Mouse (Mus musculus): Measurements from ENCODE around the gene Palmd.

Palmd gene

GRCm38 (mm10) chr3:116961354-116962142 lies 7.2 kb downstream of the Palmd start:
- peak in 1 of 2 experiments; percentile 68 for DNase-seq (ENCODE audit: inconsistent age in 2 of 2, low spot score in 1 of 2)

DNA sequence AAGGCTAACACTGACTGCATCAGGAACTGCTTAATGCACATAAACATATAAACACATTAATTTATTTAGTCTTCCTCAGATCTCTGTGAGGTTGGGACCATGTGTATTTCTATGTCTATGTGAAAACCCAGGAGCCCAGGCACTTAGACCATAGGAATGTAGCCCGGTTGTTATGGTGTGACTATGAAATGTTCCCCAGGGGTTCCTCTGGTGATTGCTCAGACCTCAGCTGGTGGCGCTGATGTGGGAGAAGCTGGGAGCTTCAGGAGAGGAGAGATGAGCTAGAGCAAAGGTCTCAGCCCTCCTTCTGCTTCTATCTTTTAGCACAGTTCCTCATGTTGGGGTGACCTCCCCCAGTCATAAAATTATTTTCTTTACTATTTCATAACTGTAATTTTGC lies 8.4 kb downstream of the Palmd start:
- no peak for DNase-seq (ENCODE audit: inconsistent age in 2 of 2, low spot score in 1 of 2)

DNA sequence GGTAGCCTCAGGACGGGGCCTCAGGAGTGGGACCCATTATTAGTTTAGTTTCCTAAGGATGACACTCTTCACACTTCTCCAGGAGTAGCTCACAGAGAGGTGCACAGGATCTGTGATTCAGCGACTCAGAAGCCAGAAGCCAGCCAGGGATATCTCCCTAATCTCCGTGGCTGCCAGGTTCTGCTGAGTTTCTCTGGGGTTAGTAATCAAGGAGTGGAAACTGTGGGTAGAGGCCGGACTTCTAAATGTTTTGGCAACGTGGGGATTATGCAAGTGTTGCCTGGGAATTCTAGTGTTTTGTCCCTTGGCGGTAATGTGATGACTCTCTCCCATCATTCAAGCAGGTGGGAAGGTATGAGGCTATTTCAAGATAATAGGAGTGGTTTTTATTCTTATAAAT lies 13.7 kb downstream of the Palmd start:
- DNase-seq (ENCODE audit: inconsistent age in 2 of 2, low spot score in 1 of 2): peak in 1 of 2 experiments; percentile 67

- peak in 1 of 2 experiments; percentile 50 for DNase-seq (ENCODE audit: inconsistent age in 2 of 2, low spot score in 1 of 2)
Observed at GRCm38 (mm10) chr3:116953366-116953765, 15.4 kb downstream of the Palmd start.

DNA sequence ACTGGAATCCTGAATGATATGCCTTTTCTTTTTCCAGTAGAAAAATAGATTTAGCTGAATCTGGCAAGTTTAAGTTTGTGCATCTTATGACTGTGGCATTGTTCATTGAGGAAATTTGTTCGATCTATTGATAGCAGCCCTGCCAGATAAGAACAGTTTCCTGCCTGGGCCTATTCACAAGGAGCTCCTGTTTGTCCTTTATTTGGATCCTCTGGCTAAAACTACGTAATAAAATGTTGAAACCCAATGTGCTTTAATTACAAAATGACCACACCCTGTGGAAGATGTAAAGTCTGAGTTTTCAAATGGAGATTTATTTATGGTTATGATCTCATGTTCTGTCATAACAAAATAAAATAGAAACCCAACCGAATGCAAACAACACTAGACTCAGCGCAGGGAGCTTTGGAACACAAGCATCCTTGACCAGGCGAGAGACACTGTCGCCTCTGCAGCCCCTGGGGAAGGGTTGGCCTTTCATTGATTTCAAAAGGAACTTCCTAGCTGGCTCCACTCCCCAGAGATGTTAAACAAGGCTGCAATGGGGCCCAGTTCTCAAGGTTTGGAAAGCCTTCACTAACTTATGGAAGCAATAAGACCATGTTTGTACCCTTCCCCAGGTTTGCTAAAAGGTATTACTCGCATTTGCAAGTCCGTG lies 16.4 kb downstream of the Palmd start:
- no peak for DNase-seq (ENCODE audit: inconsistent age in 2 of 2, low spot score in 1 of 2)

DNA sequence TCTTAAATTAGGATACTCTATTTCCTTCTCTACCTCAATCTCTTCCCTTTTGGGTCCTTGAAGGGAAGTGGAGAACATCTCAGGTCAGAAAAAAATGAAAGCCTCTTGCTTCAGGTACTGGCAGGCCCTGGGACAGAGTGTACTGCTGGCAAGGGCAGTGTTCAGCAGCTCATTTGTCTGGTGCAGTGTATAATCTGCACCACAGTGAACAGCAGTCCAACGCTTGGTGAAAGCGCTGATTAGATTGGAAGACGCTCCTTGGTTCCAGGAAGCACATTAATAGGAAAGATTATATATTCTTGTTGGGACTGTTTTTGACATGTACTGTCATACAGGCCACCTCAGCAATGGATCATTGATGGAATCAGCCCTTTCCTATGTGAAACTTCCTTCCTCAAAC lies 17.3 kb downstream of the Palmd start:
- DNase-seq (ENCODE audit: inconsistent age in 2 of 2, low spot score in 1 of 2): peak in 1 of 2 experiments; percentile 47

DNA sequence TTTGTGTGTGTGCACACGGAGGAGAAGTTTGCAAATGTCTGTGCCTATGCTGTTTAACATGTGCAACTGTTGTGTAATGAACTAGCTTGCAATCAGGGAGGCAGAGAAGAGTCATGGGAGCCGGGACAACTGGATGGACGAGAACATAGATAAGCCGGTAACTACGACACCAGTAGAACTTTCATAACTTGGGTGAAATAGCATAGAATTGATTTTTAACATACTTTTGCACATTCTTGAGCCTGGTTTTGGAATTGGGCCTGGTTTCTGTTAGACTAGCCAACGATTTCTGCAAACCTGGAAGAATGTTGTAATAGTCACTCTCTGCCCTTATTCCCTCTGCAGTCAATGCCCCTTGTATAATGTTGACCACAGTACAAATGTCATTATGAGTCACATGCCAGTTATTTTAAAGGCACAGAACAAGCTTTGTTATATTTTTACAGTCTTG lies 18.1 kb downstream of the Palmd start:
- DNase-seq (ENCODE audit: inconsistent age in 2 of 2, low spot score in 1 of 2): peak in 1 of 2 experiments; percentile 85

- no peak for DNase-seq (ENCODE audit: inconsistent age in 2 of 2, low spot score in 1 of 2)
Observed at GRCm38 (mm10) chr3:116946476-116946875, 22.3 kb downstream of the Palmd start.

DNA sequence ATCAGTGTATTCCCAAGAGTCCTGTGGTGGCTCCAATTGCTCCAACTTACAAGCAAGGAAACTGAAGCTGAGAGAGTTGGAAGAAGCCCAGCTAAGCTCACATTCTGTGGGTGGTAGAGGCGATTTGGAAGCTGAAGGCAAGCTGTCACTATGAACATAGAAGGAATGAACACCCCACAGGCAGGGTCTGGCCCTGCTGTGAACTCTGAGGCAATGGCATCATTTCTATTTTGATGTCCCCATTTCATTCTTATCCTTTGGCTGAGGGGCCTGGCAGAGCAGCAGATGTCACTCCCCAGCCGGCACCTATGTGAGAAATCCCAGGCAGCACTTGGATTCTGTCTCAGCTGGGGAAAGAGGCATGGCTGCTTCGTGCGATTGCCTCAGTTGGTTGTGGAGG lies 25.4 kb downstream of the Palmd start:
- DNase-seq (ENCODE audit: inconsistent age in 2 of 2, low spot score in 1 of 2): peak in 1 of 2 experiments; percentile 39

DNA sequence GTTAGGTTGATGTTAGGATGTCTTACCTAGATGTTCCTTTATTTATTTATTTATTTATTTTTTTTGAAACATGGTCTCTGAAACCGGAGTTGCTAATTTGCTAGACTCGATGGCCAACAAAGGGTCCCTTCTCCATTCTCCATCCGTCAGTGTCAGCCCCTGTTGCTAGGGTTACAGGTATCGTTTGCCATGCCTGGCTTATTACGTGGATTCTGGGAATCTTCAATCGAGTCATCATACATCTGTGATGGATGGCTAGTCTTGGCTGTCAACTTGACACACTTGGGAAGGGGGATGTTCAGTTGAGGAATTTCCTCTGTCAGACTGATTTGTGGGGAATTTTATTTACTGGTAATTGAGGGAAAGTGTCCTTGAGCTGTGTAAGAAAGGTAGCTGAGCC lies 26.0 kb downstream of the Palmd start:
- DNase-seq (ENCODE audit: inconsistent age in 2 of 2, low spot score in 1 of 2): peak; percentile 41 to 84

DNA sequence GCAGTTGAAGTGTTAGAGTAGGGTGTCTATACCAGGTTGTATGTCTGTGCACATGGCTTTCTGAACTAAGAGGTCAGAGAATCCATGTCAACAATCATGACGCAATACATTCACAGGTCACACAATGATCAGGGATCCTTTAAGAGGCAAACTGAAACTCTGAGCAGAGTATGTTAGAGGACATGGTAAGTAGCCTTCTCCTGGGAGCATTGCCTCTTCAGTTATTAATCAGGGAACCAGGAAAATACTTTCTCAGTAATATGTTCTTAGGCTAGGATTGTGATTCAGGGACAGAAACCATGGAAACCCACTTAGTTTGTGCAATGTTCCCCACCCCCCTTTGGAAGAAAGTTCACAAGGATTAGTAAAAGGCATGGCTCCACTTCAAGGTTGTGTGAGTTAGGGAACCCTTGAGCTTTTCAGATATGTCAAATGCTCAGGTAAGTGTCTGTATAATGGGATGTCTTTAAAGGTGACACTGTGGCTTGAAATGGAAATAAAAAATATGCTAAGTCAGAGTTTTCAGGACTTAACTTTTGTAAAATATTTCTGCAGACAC lies 27.1 kb downstream of the Palmd start:
- no peak for DNase-seq (ENCODE audit: inconsistent age in 2 of 2, low spot score in 1 of 2)

- peak in 1 of 2 experiments; percentile 71 for DNase-seq (ENCODE audit: inconsistent age in 2 of 2, low spot score in 1 of 2)
Observed at GRCm38 (mm10) chr3:116940804-116941558, 27.8 kb downstream of the Palmd start.

DNA sequence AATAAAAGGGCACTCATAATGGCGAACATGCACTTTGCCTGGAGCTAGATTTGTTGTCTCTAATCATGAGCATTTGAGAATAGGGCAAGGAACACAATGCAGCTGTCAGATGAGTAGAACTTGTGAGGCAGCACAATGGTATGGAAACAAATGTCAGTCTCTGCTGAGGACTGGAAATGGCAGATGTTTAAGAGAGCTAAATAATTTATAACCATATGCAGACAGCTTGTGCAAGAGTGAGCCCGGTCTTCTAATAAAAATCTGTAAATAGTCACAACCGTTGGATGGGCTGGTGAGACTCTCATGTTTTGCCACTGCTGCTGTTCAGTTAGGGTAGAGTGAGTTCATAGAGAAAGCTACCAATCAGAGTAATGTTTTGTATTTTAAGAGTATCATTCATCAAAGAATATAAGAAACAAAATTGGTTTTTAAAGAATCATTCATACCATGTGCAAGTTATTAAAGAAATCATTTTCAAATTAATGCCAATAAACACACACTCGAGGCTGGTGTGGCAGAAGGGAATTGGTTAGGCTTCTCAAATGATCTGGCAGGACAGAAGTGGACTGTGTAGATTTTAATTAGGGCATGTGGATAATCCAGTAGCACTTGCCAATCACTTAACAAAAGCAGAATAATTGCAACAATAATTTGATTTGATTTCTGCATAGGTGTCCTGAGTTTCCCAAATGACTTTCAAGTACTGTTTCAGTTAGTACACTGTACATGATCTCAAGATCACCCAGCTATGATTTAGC lies 31.7 kb downstream of the Palmd start:
- DNase-seq (ENCODE audit: inconsistent age in 2 of 2, low spot score in 1 of 2): no peak

- no peak for DNase-seq (ENCODE audit: inconsistent age in 2 of 2, low spot score in 1 of 2)
Observed at GRCm38 (mm10) chr3:116933158-116933557, 35.6 kb downstream of the Palmd start.

GRCm38 (mm10) chr3:116928994-116929393 lies 39.8 kb downstream of the Palmd start:
- no peak for DNase-seq (ENCODE audit: inconsistent age in 2 of 2, low spot score in 1 of 2)

DNA sequence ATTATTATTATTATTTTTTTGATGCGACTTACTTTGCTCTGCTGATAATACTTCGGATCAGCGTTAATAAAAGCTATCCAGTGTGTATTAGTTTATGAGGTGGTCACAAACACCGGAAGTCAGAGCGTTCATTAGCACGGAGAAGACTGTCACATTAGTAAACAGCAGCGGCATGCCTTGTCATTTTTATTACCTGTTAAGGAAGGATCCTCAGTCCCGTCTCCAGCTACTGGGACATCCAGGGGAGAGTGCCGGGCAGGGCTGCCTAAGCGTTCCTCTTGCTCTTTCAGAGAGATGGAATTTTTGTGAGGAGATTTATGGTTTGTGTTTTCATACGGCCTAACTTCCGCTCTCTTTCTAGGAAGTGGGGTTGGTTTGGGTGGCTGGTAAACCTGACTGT lies 45.7 kb downstream of the Palmd start:
- no peak for DNase-seq (ENCODE audit: inconsistent age in 2 of 2, low spot score in 1 of 2)

- no peak for DNase-seq (ENCODE audit: inconsistent age in 2 of 2, low spot score in 1 of 2)
Observed at GRCm38 (mm10) chr3:116921535-116921934, 47.3 kb downstream of the Palmd start.

DNA sequence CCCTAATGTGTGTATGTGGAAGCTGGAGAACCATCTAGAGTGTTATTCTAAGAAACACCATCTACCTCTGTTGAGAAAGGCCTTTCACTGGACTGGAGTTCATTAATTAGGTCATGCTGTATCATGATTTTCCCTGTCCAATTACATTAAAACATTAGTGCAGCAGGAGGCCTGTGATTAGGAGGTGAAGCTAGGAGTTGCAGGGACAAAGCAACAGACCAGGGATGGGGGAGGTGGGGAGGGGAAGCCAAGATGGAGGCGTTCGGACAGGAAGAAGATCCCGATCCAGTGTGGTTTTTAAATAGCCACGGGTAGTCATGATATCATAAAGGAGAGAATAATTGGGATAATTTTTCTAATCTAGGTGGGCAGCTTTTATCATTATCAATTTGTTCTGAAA lies 51.8 kb downstream of the Palmd start:
- DNase-seq (ENCODE audit: inconsistent age in 2 of 2, low spot score in 1 of 2): no peak

DNA sequence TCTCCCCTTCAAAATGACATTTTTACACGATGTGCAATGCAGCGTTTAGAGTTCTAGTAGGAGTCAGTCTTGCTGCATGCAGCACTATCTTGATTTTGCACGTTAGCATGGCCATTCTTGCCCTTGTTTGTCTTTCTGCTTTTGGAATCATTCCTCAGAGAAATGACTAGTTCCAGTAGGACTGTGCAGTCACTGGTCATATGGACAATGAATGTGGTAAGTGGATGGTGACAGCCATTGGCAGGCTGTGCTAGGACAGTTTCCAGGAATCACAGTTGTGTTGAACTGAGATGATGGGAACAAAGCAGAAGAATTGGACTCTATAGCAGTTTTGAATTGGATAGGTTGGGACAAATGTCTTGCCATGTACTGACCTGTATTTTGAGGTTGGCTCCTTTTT lies 53.9 kb downstream of the Palmd start:
- DNase-seq (ENCODE audit: inconsistent age in 2 of 2, low spot score in 1 of 2): no peak

DNA sequence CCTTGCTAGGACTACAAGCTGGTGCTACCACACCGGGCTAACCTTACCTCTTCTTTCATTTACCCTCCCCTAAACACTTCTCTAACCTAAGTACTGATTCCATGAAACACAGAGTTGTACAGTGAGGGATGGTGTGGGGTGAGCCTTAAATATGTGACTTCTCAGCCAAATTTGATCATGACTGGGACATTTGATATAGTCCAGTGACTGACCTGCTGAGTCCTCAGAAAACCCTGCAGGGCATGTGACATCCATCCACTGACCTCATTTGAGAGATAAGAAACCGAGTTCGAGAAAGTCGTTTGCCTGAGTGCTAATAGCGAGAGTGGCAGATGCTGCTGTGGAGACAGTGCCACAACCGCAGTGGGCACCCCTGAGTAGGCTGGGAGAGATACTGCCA lies 54.4 kb downstream of the Palmd start:
- DNase-seq (ENCODE audit: inconsistent age in 2 of 2, low spot score in 1 of 2): no peak

- no peak for DNase-seq (ENCODE audit: inconsistent age in 2 of 2, low spot score in 1 of 2)
Observed at GRCm38 (mm10) chr3:116906596-116906995, 62.2 kb downstream of the Palmd start.
